Mouse (Mus musculus) gastrocnemius, postnatal 14 days (tissue): ENCODE results near the gene Kcna10. TPM values are rescaled to one million over a fixed set of nuclear protein-coding genes. Genes with fewer than 3 reads are reported as not detected.

Experiments
- DNase-seq: peaks from one replicate; pipeline ENCODE4 v3.0.0; 2021; ENCODE audit warnings: mixed read lengths
- intact Hi-C: fragments of 180-260 bp; cut with DNase I; formaldehyde crosslinking; loops from one replicate; pipeline ENCODE4 v1.15.1; 2025; ENCODE audit warnings: low total_unique reads
- total RNA-seq, 2 experiments: library from RNA; stranded (reverse); gene quantifications; 2 replicates each; pipeline ENCODE4 v1.2.3; 2021

Gene Kcna10
- total RNA-seq, 2 experiments from 2014 or later = 0.10 TPM; not detected in 1

DNA sequence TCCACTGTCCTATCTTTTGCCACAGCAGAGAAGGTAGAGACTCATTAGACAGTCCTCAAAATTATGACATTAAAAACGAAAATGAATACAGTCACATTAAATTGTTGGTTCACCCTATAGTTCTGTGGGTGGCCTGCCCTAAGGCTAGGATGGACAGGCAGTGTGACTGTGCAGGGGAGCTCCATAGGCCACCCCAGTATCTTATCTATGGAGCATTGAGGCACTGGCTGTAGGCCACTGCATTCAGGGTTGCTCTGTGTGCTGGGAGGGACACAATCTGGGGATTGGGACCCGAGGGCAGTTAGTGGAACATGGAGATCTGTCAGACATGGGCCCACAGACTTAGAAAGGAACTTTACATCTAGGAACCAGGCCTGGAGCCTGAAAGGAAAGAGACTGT is 51.1 kb downstream of the Kcna10 start:
- intact Hi-C loops = no loop called here
- DNase-seq = no peak

DNA sequence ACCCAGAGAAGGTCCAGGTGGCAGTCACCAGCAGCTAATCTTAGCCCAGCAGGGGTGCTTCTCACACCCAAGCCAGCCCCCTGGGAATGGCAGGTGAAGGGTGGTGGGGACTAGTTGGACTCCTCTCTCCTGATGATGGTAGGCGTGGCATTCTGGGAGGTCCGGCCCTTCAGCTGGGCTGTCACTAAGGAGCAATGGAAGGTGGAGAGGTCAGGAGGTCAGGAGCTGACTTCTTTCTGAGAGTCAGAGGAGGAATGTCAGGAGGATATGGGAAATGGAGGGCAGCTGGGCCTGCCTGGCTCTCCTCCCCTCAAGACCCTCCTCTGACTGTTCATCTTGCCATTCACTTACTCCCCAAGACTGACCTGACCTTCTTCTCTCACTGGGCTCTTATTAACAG is 55.2 kb downstream of the Kcna10 start:
- no peak for DNase-seq
- intact Hi-C loops = loop anchor here (5.0 kb wide), 1 partner anchor 229 kb away; no protein-coding TSS in a partner anchor

DNA sequence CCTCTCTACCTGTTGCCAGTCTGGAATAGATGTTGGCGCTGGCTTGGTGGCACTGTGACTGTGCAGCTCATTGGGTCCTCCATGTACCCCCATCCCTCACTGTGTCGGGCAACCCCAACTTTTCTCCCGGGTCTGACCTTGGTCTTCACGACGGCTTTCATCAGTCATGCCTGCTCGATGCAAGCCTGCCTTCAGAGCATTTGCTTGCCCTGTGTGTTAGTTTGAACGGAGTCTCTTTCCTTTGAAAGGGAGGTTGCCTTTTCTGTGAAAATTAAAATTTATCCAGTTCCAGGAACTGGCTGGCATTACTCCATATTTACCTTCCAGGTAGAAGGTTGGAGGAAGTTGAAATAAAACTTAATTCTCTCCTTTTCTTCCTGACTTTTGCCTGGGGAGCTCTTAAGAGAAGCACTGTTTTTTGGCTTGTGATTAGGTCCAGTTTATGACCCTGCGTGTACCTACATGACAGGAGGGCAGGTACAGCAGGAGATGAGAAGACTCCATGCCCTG is 55.7 kb downstream of the Kcna10 start:
- no peak for DNase-seq
- intact Hi-C loops = loop anchor here (5.0 kb wide), 1 partner anchor 229 kb away; no protein-coding TSS in a partner anchor

GRCm38 (mm10) chr3:107239607-107240006 is 56.8 kb downstream of the Kcna10 start, which contains the start of gene Prok1:
TSS of gene Prok1 (minus strand) at chr3:107239707.
- no peak for DNase-seq
- intact Hi-C loops = loop anchor here (5.0 kb wide), 1 partner anchor 228 kb away; no protein-coding TSS in a partner anchor

GRCm38 (mm10) chr3:107241389-107242094 is 58.7 kb downstream of the Kcna10 start:
- intact Hi-C loops = no loop called here
- DNase-seq = no peak

Other genes with a start within 250 kb of the Kcna10 start
- under 1 TPM in 1 of 2 experiments, not detected in 1; 0.20 TPM for gene Kcna3, start 146.9 kb upstream of the Kcna10 start, total RNA-seq
- 1 to 10 TPM; 2.2 to 3.3 TPM for gene Kcna2, start 81.9 kb upstream of the Kcna10 start, total RNA-seq
- gene Cym, start 38.7 kb downstream of the Kcna10 start, total RNA-seq = not detected
- gene A630076J17Rik, start 47.6 kb downstream of the Kcna10 start, total RNA-seq = not detected
- gene Prok1, start 56.7 kb downstream of the Kcna10 start, total RNA-seq = not detected
- 10 to 100 TPM; 46.8 to 53.2 TPM for gene Lamtor5, start 95.8 kb downstream of the Kcna10 start, total RNA-seq
- gene Slc16a4, start 108.2 kb downstream of the Kcna10 start, total RNA-seq = under 1 TPM; 0.18 to 0.25 TPM
- 10 to 100 TPM; 16.9 to 18.0 TPM for gene Rbm15, start 150.6 kb downstream of the Kcna10 start, total RNA-seq